Mouse (Mus musculus): ENCODE results near the gene AU015836. TPM values are rescaled to one million over a fixed set of nuclear protein-coding genes. Genes with fewer than 3 reads are reported as not detected.

The AU015836 gene
- polyA plus RNA-seq, 1 experiment from 2014 or later = not detected

Other genes with a start within 250 kb of the AU015836 start
- 32.9 and 35.5 TPM in 2 replicates for gene Pdk3, start 136.5 kb upstream of the AU015836 start, polyA plus RNA-seq (2014; fragmentation: Nextera tagmentation; extraction: Ambion mirVana)
- 26.0 and 38.8 TPM in 2 replicates for gene Zfx, start 155.0 kb downstream of the AU015836 start, polyA plus RNA-seq (2014; fragmentation: Nextera tagmentation; extraction: Ambion mirVana)
- 94.9 and 100 TPM in 2 replicates for gene Eif2s3x, start 244.2 kb downstream of the AU015836 start, polyA plus RNA-seq (2014; fragmentation: Nextera tagmentation; extraction: Ambion mirVana)

Measured in forebrain, embryonic 14.5 days (tissue).